Mouse (Mus musculus): ENCODE measurements around the gene Lhx4. TPM values are rescaled to one million over a fixed set of nuclear protein-coding genes. Genes with fewer than 3 reads are reported as not detected.

Gene Lhx4
- polyA plus RNA-seq, 1 experiment from 2014 or later = 0.12 TPM

GRCm38 (mm10) chr1:155722185-155722584, 29.3 kb downstream of the Lhx4 start:
- peak overlapping the region; percentile 24; the same call in 1 of the 2 replicates for H3K4me2 ChIP-seq (replicated peaks; ENCODE audit: low read depth, low read length)
- no peak for ATAC-seq (ENCODE audit: insufficient number of reproducible peaks, insufficient read depth, low FRiP score, low read depth)
- no peaks in the 10 kb centered on the region for H3K36me3 ChIP-seq (ENCODE audit: control insufficient read depth, insufficient read depth, low read length)
- H3K4me3 ChIP-seq (ENCODE audit: low read depth, low read length) = no peak overlapping the region
- WGBS = under 1% methylated on average over 13 of the region's 13 CpGs
- H3K27me3 ChIP-seq (ENCODE audit: control insufficient read depth, insufficient read depth, low read length) = peaks cover 7% of the 10 kb centered on the region; the same call in 1 of the 2 replicates
- no peak overlapping the region for H3K9ac ChIP-seq (replicated peaks; ENCODE audit: low read depth, low read length)
- H3K27ac ChIP-seq (ENCODE audit: low read length) = no peak overlapping the region
- H3K9me3 ChIP-seq (ENCODE audit: control insufficient read depth, low read depth, low read length) = no peaks in the 10 kb centered on the region
- H3K4me1 ChIP-seq (ENCODE audit: control insufficient read depth, insufficient read depth, low read length) = no peaks in the 10 kb centered on the region

- Histone ChIP-seq H3K4me1 (ENCODE audit: control insufficient read depth, insufficient read depth, low read length) (no peaks in the 10 kb centered on the region), H3K27me3 (ENCODE audit: control insufficient read depth, insufficient read depth, low read length) (peaks cover 7% of the 10 kb centered on the region; the same call in 1 of the 2 replicates), H3K9ac (replicated peaks; ENCODE audit: low read depth, low read length) (no peak overlapping the region), H3K4me2 (replicated peaks; ENCODE audit: low read depth, low read length) (no peak overlapping the region), H3K4me3 (ENCODE audit: low read depth, low read length) (no peak overlapping the region), H3K9me3 (ENCODE audit: control insufficient read depth, low read depth, low read length) (no peaks in the 10 kb centered on the region), H3K27ac (ENCODE audit: low read length) (no peak overlapping the region), H3K36me3 (ENCODE audit: control insufficient read depth, insufficient read depth, low read length) (no peaks in the 10 kb centered on the region)
- no peak for ATAC-seq (ENCODE audit: insufficient number of reproducible peaks, insufficient read depth, low FRiP score, low read depth)
- 46% methylated on average over 8 of the region's 8 CpGs for WGBS
These were observed 30.0 kb downstream of the Lhx4 start for GRCm38 (mm10) chr1:155721443-155721842.

GRCm38 (mm10) chr1:155720006-155720405, 31.5 kb downstream of the Lhx4 start:
- Histone ChIP-seq H3K4me2 (replicated peaks; ENCODE audit: low read depth, low read length) (no peak overlapping the region), H3K9ac (replicated peaks; ENCODE audit: low read depth, low read length) (no peak overlapping the region), H3K27ac (ENCODE audit: low read length) (no peak overlapping the region), H3K27me3 (ENCODE audit: control insufficient read depth, insufficient read depth, low read length) (peaks cover 5% of the 10 kb centered on the region; the same call in 1 of the 2 replicates), H3K4me3 (ENCODE audit: low read depth, low read length) (no peak overlapping the region), H3K4me1 (ENCODE audit: control insufficient read depth, insufficient read depth, low read length) (no peaks in the 10 kb centered on the region), H3K36me3 (ENCODE audit: control insufficient read depth, insufficient read depth, low read length) (no peaks in the 10 kb centered on the region), H3K9me3 (ENCODE audit: control insufficient read depth, low read depth, low read length) (no peaks in the 10 kb centered on the region)
- no peak for ATAC-seq (ENCODE audit: insufficient number of reproducible peaks, insufficient read depth, low FRiP score, low read depth)
- 32% methylated on average over 5 of the region's 5 CpGs for WGBS

GRCm38 (mm10) chr1:155718851-155719250, 32.6 kb downstream of the Lhx4 start:
- no peak for ATAC-seq (ENCODE audit: insufficient number of reproducible peaks, insufficient read depth, low FRiP score, low read depth)
- no peaks in the 10 kb centered on the region for H3K9me3 ChIP-seq (ENCODE audit: control insufficient read depth, low read depth, low read length)
- H3K36me3 ChIP-seq (ENCODE audit: control insufficient read depth, insufficient read depth, low read length) = no peaks in the 10 kb centered on the region
- H3K27ac ChIP-seq (ENCODE audit: low read length) = no peak overlapping the region
- H3K27me3 ChIP-seq (ENCODE audit: control insufficient read depth, insufficient read depth, low read length) = peaks cover 5% of the 10 kb centered on the region; the same call in 1 of the 2 replicates
- no peaks in the 10 kb centered on the region for H3K4me1 ChIP-seq (ENCODE audit: control insufficient read depth, insufficient read depth, low read length)
- no peak overlapping the region for H3K4me2 ChIP-seq (replicated peaks; ENCODE audit: low read depth, low read length)
- H3K9ac ChIP-seq (replicated peaks; ENCODE audit: low read depth, low read length) = no peak overlapping the region
- H3K4me3 ChIP-seq (ENCODE audit: low read depth, low read length) = no peak overlapping the region
- 77% methylated on average over 3 of the region's 3 CpGs for WGBS

- Histone ChIP-seq H3K27me3 (ENCODE audit: control insufficient read depth, insufficient read depth, low read length) (no peaks in the 10 kb centered on the region), H3K9ac (replicated peaks; ENCODE audit: low read depth, low read length) (no peak overlapping the region), H3K4me3 (ENCODE audit: low read depth, low read length) (no peak overlapping the region), H3K4me1 (ENCODE audit: control insufficient read depth, insufficient read depth, low read length) (no peaks in the 10 kb centered on the region), H3K36me3 (ENCODE audit: control insufficient read depth, insufficient read depth, low read length) (no peaks in the 10 kb centered on the region), H3K4me2 (replicated peaks; ENCODE audit: low read depth, low read length) (no peak overlapping the region), H3K9me3 (ENCODE audit: control insufficient read depth, low read depth, low read length) (no peaks in the 10 kb centered on the region), H3K27ac (ENCODE audit: low read length) (no peak overlapping the region)
- 90% methylated on average over 12 of the region's 12 CpGs for WGBS
- no peak for ATAC-seq (ENCODE audit: insufficient number of reproducible peaks, insufficient read depth, low FRiP score, low read depth)
These were observed 34.2 kb downstream of the Lhx4 start for GRCm38 (mm10) chr1:155717301-155717700.

- Histone ChIP-seq H3K4me1 (ENCODE audit: control insufficient read depth, insufficient read depth, low read length) (no peaks in the 10 kb centered on the region), H3K9ac (replicated peaks; ENCODE audit: low read depth, low read length) (no peak overlapping the region), H3K9me3 (ENCODE audit: control insufficient read depth, low read depth, low read length) (no peaks in the 10 kb centered on the region), H3K36me3 (ENCODE audit: control insufficient read depth, insufficient read depth, low read length) (no peaks in the 10 kb centered on the region), H3K27me3 (ENCODE audit: control insufficient read depth, insufficient read depth, low read length) (no peaks in the 10 kb centered on the region), H3K4me3 (ENCODE audit: low read depth, low read length) (no peak overlapping the region), H3K27ac (ENCODE audit: low read length) (no peak overlapping the region), H3K4me2 (replicated peaks; ENCODE audit: low read depth, low read length) (no peak overlapping the region)
- no peak for ATAC-seq (ENCODE audit: insufficient number of reproducible peaks, insufficient read depth, low FRiP score, low read depth)
These were observed 36.1 kb downstream of the Lhx4 start for GRCm38 (mm10) chr1:155715366-155715765.

- 41% methylated on average over 2 of the region's 2 CpGs for WGBS
- Histone ChIP-seq H3K27me3 (ENCODE audit: control insufficient read depth, insufficient read depth, low read length) (no peaks in the 10 kb centered on the region), H3K9ac (replicated peaks; ENCODE audit: low read depth, low read length) (no peak overlapping the region), H3K4me3 (ENCODE audit: low read depth, low read length) (no peak overlapping the region), H3K4me1 (ENCODE audit: control insufficient read depth, insufficient read depth, low read length) (no peaks in the 10 kb centered on the region), H3K36me3 (ENCODE audit: control insufficient read depth, insufficient read depth, low read length) (no peaks in the 10 kb centered on the region), H3K9me3 (ENCODE audit: control insufficient read depth, low read depth, low read length) (no peaks in the 10 kb centered on the region), H3K27ac (ENCODE audit: low read length) (no peak overlapping the region), H3K4me2 (replicated peaks; ENCODE audit: low read depth, low read length) (no peak overlapping the region)
- no peak for ATAC-seq (ENCODE audit: insufficient number of reproducible peaks, insufficient read depth, low FRiP score, low read depth)
These were observed 38.2 kb downstream of the Lhx4 start for GRCm38 (mm10) chr1:155713306-155713705.

- H3K27ac ChIP-seq (ENCODE audit: low read length) = no peak overlapping the region
- no peak overlapping the region for H3K4me3 ChIP-seq (ENCODE audit: low read depth, low read length)
- no peaks in the 10 kb centered on the region for H3K36me3 ChIP-seq (ENCODE audit: control insufficient read depth, insufficient read depth, low read length)
- H3K9me3 ChIP-seq (ENCODE audit: control insufficient read depth, low read depth, low read length) = no peaks in the 10 kb centered on the region
- H3K9ac ChIP-seq (replicated peaks; ENCODE audit: low read depth, low read length) = no peak overlapping the region
- no peak overlapping the region for H3K4me2 ChIP-seq (replicated peaks; ENCODE audit: low read depth, low read length)
- ATAC-seq (ENCODE audit: insufficient number of reproducible peaks, insufficient read depth, low FRiP score, low read depth) = peak; percentile 64; the same call in 1 of the 2 replicates
- WGBS = 44% methylated on average over 5 of the region's 5 CpGs
- no peaks in the 10 kb centered on the region for H3K4me1 ChIP-seq (ENCODE audit: control insufficient read depth, insufficient read depth, low read length)
- no peaks in the 10 kb centered on the region for H3K27me3 ChIP-seq (ENCODE audit: control insufficient read depth, insufficient read depth, low read length)
These were observed 47.3 kb downstream of the Lhx4 start for GRCm38 (mm10) chr1:155704182-155704581.

GRCm38 (mm10) chr1:155703191-155703680, 48.2 kb downstream of the Lhx4 start:
- ATAC-seq (ENCODE audit: insufficient number of reproducible peaks, insufficient read depth, low FRiP score, low read depth) = no peak
- 70% methylated on average over 5 of the region's 5 CpGs for WGBS
- no peaks in the 10 kb centered on the region for H3K36me3 ChIP-seq (ENCODE audit: control insufficient read depth, insufficient read depth, low read length)

More at GRCm38 (mm10) chr1:155703191-155703680, 48.2 kb downstream of the Lhx4 start:
- no peak overlapping the region for H3K4me2 ChIP-seq (replicated peaks; ENCODE audit: low read depth, low read length)
- H3K4me3 ChIP-seq (ENCODE audit: low read depth, low read length) = no peak overlapping the region
- no peaks in the 10 kb centered on the region for H3K4me1 ChIP-seq (ENCODE audit: control insufficient read depth, insufficient read depth, low read length)
- H3K27me3 ChIP-seq (ENCODE audit: control insufficient read depth, insufficient read depth, low read length) = no peaks in the 10 kb centered on the region
- no peak overlapping the region for H3K27ac ChIP-seq (ENCODE audit: low read length)
- H3K9me3 ChIP-seq (ENCODE audit: control insufficient read depth, low read depth, low read length) = no peaks in the 10 kb centered on the region
- H3K9ac ChIP-seq (replicated peaks; ENCODE audit: low read depth, low read length) = no peak overlapping the region
